Mouse (Mus musculus): Measurements from ENCODE around the gene Cd40lg.

The Cd40lg gene

GRCm38 (mm10) chrX:57263515-57263914 is 51.6 kb downstream of the Cd40lg start:
- DNase-seq (ENCODE audit: low spot score in 2 of 2): no peak
